Mouse (Mus musculus) hindbrain, embryonic 11.5 days (tissue): ENCODE results near the gene Crybg2. TPM values are rescaled to one million over a fixed set of nuclear protein-coding genes. Genes with fewer than 3 reads are reported as not detected.

Source experiments
- ATAC-seq: fragments of 200-750 bp; cut with Nextera tagmentation; 2 replicates; pipeline ENCODE4 v1.8.0; 2017; ENCODE audit warnings: mild to moderate bottlenecking, moderate TSS enrichment, moderate library complexity; ENCODE audit not compliant: low FRiP score
- DNase-seq: peaks from one replicate; pipeline ENCODE4 v3.0.0-alpha.2; 2015; ENCODE audit warnings: low spot score
- H3K27ac ChIP-seq: fragments of 300-500 bp; sonication (generic); 2 replicates; pipeline ENCODE4 v1.5.1; 2014; ENCODE audit warnings: mild to moderate bottlenecking, low read depth, low read length
- H3K27me3 ChIP-seq: fragments of 300-500 bp; sonication (generic); 2 replicates; pipeline ENCODE4 v1.6.1; 2014; ENCODE audit warnings: mild to moderate bottlenecking, low read length, moderate library complexity, mixed read lengths; ENCODE audit not compliant: control insufficient read depth, insufficient read depth
- H3K36me3 ChIP-seq: fragments of 300-500 bp; sonication (generic); 2 replicates; pipeline ENCODE4 v1.6.1; 2014; ENCODE audit warnings: mild to moderate bottlenecking, low read length, moderate library complexity, mixed read lengths; ENCODE audit not compliant: control insufficient read depth, insufficient read depth
- H3K4me1 ChIP-seq: fragments of 300-500 bp; sonication (generic); replicated peaks from 2 replicates; pipeline ENCODE4 v1.6.1; 2014; ENCODE audit warnings: low read length, mixed read lengths; ENCODE audit not compliant: control insufficient read depth, insufficient read depth
- H3K4me2 ChIP-seq: fragments of 300-500 bp; sonication (generic); replicated peaks from 2 replicates; pipeline ENCODE4 v1.6.1; 2014; ENCODE audit warnings: mild to moderate bottlenecking, low read depth, low read length
- H3K4me3 ChIP-seq: fragments of 300-500 bp; sonication (generic); 2 replicates; pipeline ENCODE4 v1.5.1; 2014; ENCODE audit warnings: low read depth, low read length
- H3K9ac ChIP-seq: fragments of 300-500 bp; sonication (generic); 2 replicates; pipeline ENCODE4 v1.6.1; 2014; ENCODE audit warnings: low read depth, low read length
- H3K9me3 ChIP-seq: fragments of 300-500 bp; sonication (generic); 2 replicates; pipeline ENCODE4 v1.6.1; 2016; ENCODE audit warnings: low read length; ENCODE audit not compliant: control insufficient read depth
- WGBS: fragments of 180-500 bp; shearing (Covaris S2); extraction: QIAGEN DNeasy Blood & Tissue Kit; methylation state at CpG from one replicate; pipeline ENCODE4 v1.1.7; 2014; 5-methylcytosine and 5-hydroxymethylcytosine counted together
- polyA plus RNA-seq: library from polyadenylated mRNA; unstranded; fragments of >200 nt; fragmentation: Nextera tagmentation; extraction: Ambion mirVana; gene quantifications from 2 replicates; pipeline ENCODE4 v1.2.1, GENCODE M21; 2014

Gene Crybg2
- polyA plus RNA-seq, 1 experiment from 2014 or later, result 1.8 TPM

GRCm38 (mm10) chr4:134047648-134048047, 13.0 kb upstream of the Crybg2 start:
- DNase-seq (no peak), ATAC-seq (no peak)
- H3K4me2 ChIP-seq, result no peak overlapping the region
- no peak overlapping the region for H3K9ac ChIP-seq
- no peaks in the 10 kb centered on the region for H3K27me3 ChIP-seq
- 69% methylated on average over 5 of the region's 5 CpGs for WGBS
- no peaks in the 10 kb centered on the region for H3K4me1 ChIP-seq
- H3K27ac ChIP-seq, result no peak overlapping the region
- no peaks in the 10 kb centered on the region for H3K9me3 ChIP-seq
- H3K36me3 ChIP-seq, result no peaks in the 10 kb centered on the region
- H3K4me3 ChIP-seq, result no peak overlapping the region

- Histone ChIP-seq H3K27ac (no peak overlapping the region), H3K4me1 (no peaks in the 10 kb centered on the region), H3K27me3 (no peaks in the 10 kb centered on the region), H3K36me3 (no peaks in the 10 kb centered on the region), H3K9me3 (no peaks in the 10 kb centered on the region), H3K9ac (no peak overlapping the region), H3K4me3 (no peak overlapping the region), H3K4me2 (no peak overlapping the region)
- DNase-seq (no peak), ATAC-seq (no peak)
- 88% methylated on average over 5 of the region's 5 CpGs for WGBS
These were observed 8.7 kb upstream of the Crybg2 start for GRCm38 (mm10) chr4:134051912-134052311.

- Histone ChIP-seq H3K27ac (no peak overlapping the region), H3K9ac (no peak overlapping the region), H3K36me3 (no peaks in the 10 kb centered on the region), H3K9me3 (no peaks in the 10 kb centered on the region), H3K4me2 (no peak overlapping the region), H3K4me1 (no peaks in the 10 kb centered on the region), H3K27me3 (no peaks in the 10 kb centered on the region), H3K4me3 (no peak overlapping the region)
- ATAC-seq (no peak), DNase-seq (no peak)
- 31% methylated on average over 8 of the region's 8 CpGs for WGBS
These were observed 8.1 kb upstream of the Crybg2 start for GRCm38 (mm10) chr4:134052560-134052959.

- H3K4me2 ChIP-seq, result no peak within 1 kb of the TSS
- H3K9ac ChIP-seq, result no peak within 1 kb of the TSS
- no peak within 1 kb of the TSS for H3K27ac ChIP-seq
- no peaks in the 10 kb centered on the region for H3K36me3 ChIP-seq
- no peaks in the 10 kb centered on the region for H3K9me3 ChIP-seq
- no peaks in the 10 kb centered on the region for H3K4me1 ChIP-seq
- no peak within 1 kb of the TSS for H3K4me3 ChIP-seq
- no peak for ATAC-seq
- H3K27me3 ChIP-seq, result no peaks in the 10 kb centered on the region
- DNase-seq, result no peak
- WGBS, result 79% methylated on average over 3 of the region's 3 CpGs
These were observed 7.1 kb upstream of the Crybg2 start, which contains the start of gene Zfp683 for GRCm38 (mm10) chr4:134053538-134053937. Zfp683 (plus strand) TSS chr4:134053838.

GRCm38 (mm10) chr4:134058166-134058715, 2.4 kb upstream of the Crybg2 start:
- Histone ChIP-seq H3K27ac (no peak overlapping the region), H3K27me3 (no peaks in the 10 kb centered on the region), H3K9ac (no peak overlapping the region), H3K4me2 (no peak overlapping the region), H3K9me3 (no peaks in the 10 kb centered on the region), H3K4me1 (no peaks in the 10 kb centered on the region), H3K4me3 (no peak overlapping the region), H3K36me3 (no peaks in the 10 kb centered on the region)
- DNase-seq (no peak), ATAC-seq (no peak)
- 29% methylated on average over 14 of the region's 14 CpGs for WGBS

GRCm38 (mm10) chr4:134058908-134059307, 1.7 kb upstream of the Crybg2 start:
- 87% methylated on average over 6 of the region's 6 CpGs for WGBS
- Histone ChIP-seq H3K4me1 (no peaks in the 10 kb centered on the region), H3K9ac (no peak overlapping the region), H3K4me3 (no peak overlapping the region), H3K27ac (no peak overlapping the region), H3K4me2 (no peak overlapping the region), H3K27me3 (no peaks in the 10 kb centered on the region), H3K36me3 (no peaks in the 10 kb centered on the region), H3K9me3 (no peaks in the 10 kb centered on the region)
- ATAC-seq, result no peak
- no peak for DNase-seq

GRCm38 (mm10) chr4:134061166-134061830, 683 bp downstream of the Crybg2 start:
- WGBS, result 66% methylated on average over 18 of the region's 18 CpGs
- ATAC-seq, result no peak

GRCm38 (mm10) chr4:134061944-134062446, 1.4 kb downstream of the Crybg2 start:
- no peak for ATAC-seq
- Histone ChIP-seq H3K4me2 (no peak overlapping the region), H3K36me3 (no peaks in the 10 kb centered on the region), H3K9me3 (no peaks in the 10 kb centered on the region), H3K4me1 (no peaks in the 10 kb centered on the region), H3K27me3 (peaks cover 6% of the 10 kb centered on the region), H3K4me3 (no peak overlapping the region), H3K9ac (no peak overlapping the region), H3K27ac (no peak overlapping the region)
- DNase-seq, result no peak
- 47% methylated on average over 8 of the region's 8 CpGs for WGBS

More at GRCm38 (mm10) chr4:134061166-134061830, 683 bp downstream of the Crybg2 start:
- no peak overlapping the region for H3K4me3 ChIP-seq
- H3K9ac ChIP-seq, result no peak overlapping the region
- H3K27ac ChIP-seq, result no peak overlapping the region
- DNase-seq, result no peak
- peaks cover 6% of the 10 kb centered on the region for H3K27me3 ChIP-seq
- H3K4me1 ChIP-seq, result no peaks in the 10 kb centered on the region
- H3K4me2 ChIP-seq, result no peak overlapping the region
- H3K36me3 ChIP-seq, result no peaks in the 10 kb centered on the region
- no peaks in the 10 kb centered on the region for H3K9me3 ChIP-seq

- no peak overlapping the region for H3K4me2 ChIP-seq
- H3K4me3 ChIP-seq, result no peak overlapping the region
- H3K36me3 ChIP-seq, result no peaks in the 10 kb centered on the region
- DNase-seq (no peak), ATAC-seq (no peak)
- H3K27ac ChIP-seq, result no peak overlapping the region
- 77% methylated on average over 7 of the region's 8 CpGs for whole genome bisulfite sequencing
- H3K4me1 ChIP-seq, result no peaks in the 10 kb centered on the region
- H3K9ac ChIP-seq, result no peak overlapping the region
- H3K9me3 ChIP-seq, result no peaks in the 10 kb centered on the region
- H3K27me3 ChIP-seq, result peaks cover 6% of the 10 kb centered on the region
These were observed 1.9 kb downstream of the Crybg2 start for GRCm38 (mm10) chr4:134062561-134062960.
